Mouse (Mus musculus) hindbrain, postnatal 0 days (tissue): ENCODE results near the gene Rptor. TPM values are rescaled to one million over a fixed set of nuclear protein-coding genes. Genes with fewer than 3 reads are reported as not detected.
A peak's percentile ranks its signal among the peaks of the same experiment; 100 is the strongest.

ENCODE experiments used
- ATAC-seq: fragments of 200-750 bp; cut with Nextera tagmentation; 2 replicates; pipeline ENCODE4 v1.8.0; 2017; ENCODE audit warnings: mild to moderate bottlenecking, moderate TSS enrichment, moderate library complexity
- DNase-seq: peaks from one replicate; pipeline ENCODE4 v3.0.0-alpha.2; 2015; ENCODE audit warnings: low spot score
- H3K27ac ChIP-seq: fragments of 300-500 bp; sonication (generic); 2 replicates; pipeline ENCODE4 v1.5.1; 2014; ENCODE audit warnings: mild to moderate bottlenecking
- H3K27me3 ChIP-seq: fragments of 300-500 bp; sonication (generic); 2 replicates; pipeline ENCODE4 v1.6.1; 2014; ENCODE audit warnings: low read length, mixed read lengths; ENCODE audit not compliant: insufficient read depth
- H3K36me3 ChIP-seq: fragments of 300-500 bp; sonication (generic); 2 replicates; pipeline ENCODE4 v1.6.1; 2014; ENCODE audit warnings: low read length, mixed read lengths; ENCODE audit not compliant: insufficient read depth
- H3K4me1 ChIP-seq: fragments of 300-500 bp; sonication (generic); 2 replicates; pipeline ENCODE4 v1.6.1; 2014; ENCODE audit warnings: antibody characterized with exemption, low read length, mixed read lengths; ENCODE audit not compliant: insufficient read depth
- H3K4me2 ChIP-seq: fragments of 300-500 bp; sonication (generic); 2 replicates; pipeline ENCODE4 v1.6.1; 2014; ENCODE audit warnings: low read depth, mild to moderate bottlenecking, low read length, moderate library complexity, mixed read lengths
- H3K4me3 ChIP-seq: fragments of 300-500 bp; sonication (generic); 2 replicates; pipeline ENCODE4 v1.5.1; 2014; ENCODE audit warnings: low read length
- H3K9ac ChIP-seq: fragments of 300-500 bp; sonication (generic); replicated peaks from 2 replicates; pipeline ENCODE4 v1.6.1; 2014; ENCODE audit warnings: mild to moderate bottlenecking, low read length, moderate library complexity, mixed read lengths
- H3K9me3 ChIP-seq: fragments of 300-500 bp; sonication (generic); 2 replicates; pipeline ENCODE4 v1.6.1; 2016; ENCODE audit warnings: low read length, mixed read lengths
- CTCF ChIP-seq: IDR thresholded peaks from 2 replicates; pipeline ENCODE4 v1.5.1; 2016; ENCODE audit warnings: antibody characterized with exemption, control low read depth, low read depth
- WGBS: fragments of 180-500 bp; shearing (Covaris S2); extraction: QIAGEN DNeasy Blood & Tissue Kit; methylation state at CpG from one replicate; pipeline ENCODE4 v1.1.7; 2014; 5-methylcytosine and 5-hydroxymethylcytosine counted together
- polyA plus RNA-seq: library from polyadenylated mRNA; unstranded; fragments of >200 nt; fragmentation: Nextera tagmentation; extraction: Ambion mirVana; gene quantifications from 2 replicates; pipeline ENCODE4 v1.2.1, GENCODE M21; 2015
- total RNA-seq: library from RNA; depleted of rRNA; stranded (reverse); fragments of >200 nt; gene quantifications from 2 replicates; pipeline ENCODE4 v1.2.3, GENCODE M21; 2014

Rptor gene
- total and polyA plus RNA-seq, 2 experiments from 2014 or later: 8.7 to 69.0 TPM

- Histone ChIP-seq H3K4me1 (peaks cover 15% of the 10 kb centered on the region), H3K36me3 (peaks cover 11% of the 10 kb centered on the region), H3K27ac (peak overlapping the region; percentile 82), H3K4me3 (peak overlapping the region; percentile 89), H3K9me3 (no peaks in the 10 kb centered on the region), H3K9ac (peak overlapping the region; percentile 95), H3K27me3 (no peaks in the 10 kb centered on the region), H3K4me2 (peak overlapping the region; percentile 82)
- DNase-seq (peak; percentile 27), ATAC-seq (no peak)
- TF ChIP-seq CTCF: no peak
- WGBS: 7% methylated on average over 7 of the region's 7 CpGs
Measured at GRCm38 (mm10) chr11:119912845-119913244, 310.1 kb downstream of the Rptor start.

GRCm38 (mm10) chr11:119913291-119913934, 310.7 kb downstream of the Rptor start, which contains the start of gene Chmp6:
Chmp6 (plus strand) TSS chr11:119913441.
- Histone ChIP-seq H3K9ac (peak within 1 kb of the TSS; percentile 95), H3K36me3 (peaks cover 16% of the 10 kb centered on the region), H3K4me1 (peaks cover 15% of the 10 kb centered on the region), H3K27ac (peak within 1 kb of the TSS; percentile 82), H3K9me3 (no peaks in the 10 kb centered on the region), H3K27me3 (no peaks in the 10 kb centered on the region), H3K4me3 (peak within 1 kb of the TSS; percentile 89), H3K4me2 (peak within 1 kb of the TSS; percentile 82)
- WGBS: under 1% methylated on average over 48 of the region's 48 CpGs
- ATAC-seq: peak; percentile 81
- peak; percentile 91 for DNase-seq
- no peak; the same call in 1 of the 2 replicates for TF ChIP-seq CTCF

GRCm38 (mm10) chr11:119913935-119914314, 311.2 kb downstream of the Rptor start:
- under 1% methylated on average over 26 of the region's 26 CpGs for WGBS
- no peak for TF ChIP-seq CTCF

GRCm38 (mm10) chr11:119914381-119914780, 311.7 kb downstream of the Rptor start:
- Histone ChIP-seq H3K4me1 (peaks cover 15% of the 10 kb centered on the region), H3K9me3 (no peaks in the 10 kb centered on the region), H3K36me3 (peaks cover 26% of the 10 kb centered on the region), H3K27ac (peak overlapping the region; percentile 82; the same call in 1 of the 2 replicates), H3K9ac (peak overlapping the region; percentile 95), H3K4me2 (peak overlapping the region; percentile 82), H3K4me3 (peak overlapping the region; percentile 89), H3K27me3 (no peaks in the 10 kb centered on the region)
- no peak for ATAC-seq
- WGBS: 24% methylated on average over 4 of the region's 4 CpGs
- TF ChIP-seq CTCF: no peak
- no peak for DNase-seq

More at GRCm38 (mm10) chr11:119913935-119914314, 311.2 kb downstream of the Rptor start:
- no peaks in the 10 kb centered on the region for H3K27me3 ChIP-seq
- peaks cover 21% of the 10 kb centered on the region for H3K36me3 ChIP-seq
- peak overlapping the region; percentile 82 for H3K27ac ChIP-seq
- peak overlapping the region; percentile 82 for H3K4me2 ChIP-seq
- peak overlapping the region; percentile 89 for H3K4me3 ChIP-seq
- H3K4me1 ChIP-seq: peaks cover 15% of the 10 kb centered on the region
- H3K9me3 ChIP-seq: no peaks in the 10 kb centered on the region
- H3K9ac ChIP-seq: peak overlapping the region; percentile 95
- DNase-seq: peak; percentile 38
- peak; percentile 43 for ATAC-seq

GRCm38 (mm10) chr11:119915666-119916065, 313.0 kb downstream of the Rptor start:
- H3K4me3 ChIP-seq: no peak overlapping the region
- H3K27ac ChIP-seq: no peak overlapping the region
- 85% methylated on average over 9 of the region's 9 CpGs for WGBS
- ATAC-seq: no peak
- DNase-seq: no peak
- peaks cover 27% of the 10 kb centered on the region for H3K36me3 ChIP-seq
- no peak overlapping the region for H3K9ac ChIP-seq
- no peak overlapping the region for H3K4me2 ChIP-seq
- no peaks in the 10 kb centered on the region for H3K27me3 ChIP-seq
- H3K9me3 ChIP-seq: no peaks in the 10 kb centered on the region
- no peak for TF ChIP-seq CTCF
- H3K4me1 ChIP-seq: peaks cover 15% of the 10 kb centered on the region

GRCm38 (mm10) chr11:119916102-119916790, 313.5 kb downstream of the Rptor start:
- no peak for TF ChIP-seq CTCF
- H3K27ac ChIP-seq: no peak overlapping the region
- 83% methylated on average over 15 of the region's 15 CpGs for WGBS
- H3K4me2 ChIP-seq: no peak overlapping the region
- H3K9ac ChIP-seq: no peak overlapping the region
- no peak overlapping the region for H3K4me3 ChIP-seq
- ATAC-seq (no peak), DNase-seq (no peak)
- no peaks in the 10 kb centered on the region for H3K27me3 ChIP-seq
- no peaks in the 10 kb centered on the region for H3K9me3 ChIP-seq
- H3K36me3 ChIP-seq: peaks cover 27% of the 10 kb centered on the region
- H3K4me1 ChIP-seq: peaks cover 15% of the 10 kb centered on the region
